Mouse (Mus musculus): ENCODE data around the gene Alkbh7.

The Alkbh7 gene

DNA sequence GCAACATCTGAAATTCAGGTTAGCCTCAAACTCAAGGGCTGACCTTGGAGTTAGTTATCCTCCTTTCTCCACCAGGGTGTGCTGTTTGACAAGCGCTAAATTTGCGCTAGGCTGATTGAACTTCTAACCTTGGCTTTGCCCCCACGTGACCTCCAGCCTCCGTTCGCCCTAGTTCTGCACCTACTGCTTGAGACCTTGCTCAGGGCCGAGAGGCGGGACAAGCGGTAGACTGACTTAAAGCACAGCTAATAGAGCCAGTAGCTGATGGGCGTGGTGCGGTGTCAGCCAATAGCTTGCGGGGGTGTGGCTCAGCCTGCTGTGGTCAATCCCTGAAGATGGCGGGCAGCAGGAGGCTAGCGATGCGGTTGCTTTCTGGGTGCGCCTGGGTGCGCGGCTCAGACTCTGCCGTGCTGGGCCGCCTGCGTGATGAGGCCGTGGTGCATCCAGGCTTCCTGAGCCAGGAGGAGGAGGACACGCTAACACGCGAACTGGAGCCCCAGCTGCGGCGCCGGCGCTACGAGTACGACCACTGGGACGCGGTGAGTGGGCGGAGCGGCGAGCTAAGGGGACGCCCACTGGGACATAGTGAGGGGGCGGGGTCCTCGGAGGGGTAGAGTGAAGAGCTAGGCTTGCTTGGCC is at the start of gene Alkbh7:
Gene Alkbh7, plus strand, starts transcription at position 311 of the 639 bp plus-strand sequence.
- in situ Hi-C loops (cut with MboI; ENCODE audit: unreplicated experiment in 2 of 2) = loop anchor here (5.0 to 25.0 kb wide), 8 partner anchors 80 to 1915 kb away; partner anchors contain the start of genes Gpr108 (in 2 of the 2), Trip10 (in 2 of the 2) and Dennd1c (in 1 of the 2)

DNA sequence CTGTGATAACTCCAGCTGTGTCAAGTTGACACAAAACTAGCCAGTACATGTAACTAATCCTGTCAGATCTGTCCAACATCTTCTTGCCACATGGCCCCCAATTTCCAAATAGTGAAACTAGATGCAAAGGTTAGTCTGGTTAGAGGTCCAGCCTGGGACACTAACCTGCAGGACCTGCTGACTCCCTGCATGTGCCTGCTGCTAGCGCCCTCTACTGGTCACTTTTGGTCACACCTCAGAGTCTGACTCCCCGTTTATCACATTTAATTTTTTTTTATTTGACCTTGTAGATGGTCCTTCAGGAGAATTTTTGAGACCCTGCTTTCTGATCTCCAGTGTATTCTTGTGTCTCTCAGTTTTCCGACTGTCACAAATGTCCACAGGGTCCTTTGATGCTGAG is 46.2 kb upstream of the Alkbh7 start:
- in situ Hi-C loops (cut with MboI; ENCODE audit: unreplicated experiment in 2 of 2) = loop anchor here (5.0 kb wide), 2 partner anchors 54 to 144 kb away; no protein-coding TSS in a partner anchor

DNA sequence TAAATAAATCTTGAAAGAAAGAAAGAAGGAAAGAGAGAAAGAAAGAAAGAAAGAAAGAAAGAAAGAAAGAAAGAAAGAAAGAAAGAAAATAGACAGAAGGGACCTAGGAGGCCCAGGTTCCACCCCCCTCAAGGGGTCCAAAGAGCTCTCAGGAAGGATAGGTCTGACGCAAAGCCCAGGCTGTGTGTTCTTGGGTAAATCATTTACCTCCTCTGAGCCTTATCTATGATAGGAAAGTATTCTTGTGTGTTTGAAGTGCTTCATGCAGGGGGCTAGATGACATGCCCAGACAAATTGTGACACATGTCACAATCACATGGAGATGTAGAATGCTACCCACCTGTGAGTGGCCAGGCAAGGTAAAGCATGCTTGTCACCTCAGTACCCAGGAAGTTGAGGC is 44.5 kb upstream of the Alkbh7 start:
- in situ Hi-C loops (cut with MboI; ENCODE audit: unreplicated experiment in 2 of 2) = loop anchor here (5.0 kb wide), 2 partner anchors 55 to 145 kb away; no protein-coding TSS in a partner anchor

GRCm38 (mm10) chr17:56954871-56955270 is 42.3 kb upstream of the Alkbh7 start:
- in situ Hi-C loops (cut with MboI; ENCODE audit: unreplicated experiment in 2 of 2) = loop anchor here (5.0 kb wide), 2 partner anchors 58 to 148 kb away; no protein-coding TSS in a partner anchor

DNA sequence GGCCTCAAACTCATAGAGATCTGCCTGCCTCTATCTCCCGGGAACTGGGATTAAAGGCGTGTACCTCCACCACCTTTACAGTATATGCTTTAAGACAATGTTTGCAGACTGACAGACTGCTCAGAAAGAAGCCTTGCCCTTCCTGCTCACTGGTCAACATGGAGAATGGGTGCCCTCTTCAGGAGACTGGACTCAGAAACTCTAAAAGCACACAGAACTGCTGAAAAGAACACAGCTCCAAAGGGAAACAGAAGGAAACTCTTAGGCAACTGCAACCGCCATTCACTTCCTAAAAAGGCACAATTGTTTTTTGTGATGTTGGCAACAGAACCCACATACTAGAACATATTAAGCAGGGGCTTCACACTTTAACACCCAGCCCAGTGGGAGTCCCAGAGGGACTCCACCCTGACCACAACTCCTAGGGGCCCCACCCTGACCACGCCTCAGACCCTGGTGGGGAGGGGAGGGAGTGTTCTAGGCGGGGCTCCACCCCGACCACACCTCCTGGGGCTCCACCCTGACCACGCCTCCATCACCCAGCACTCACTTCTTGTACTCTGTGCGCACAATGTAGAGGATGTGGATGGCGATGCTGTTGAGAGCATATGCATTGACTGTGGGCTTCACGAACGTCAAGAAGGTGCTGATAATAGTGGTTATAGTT is 39.2 kb upstream of the Alkbh7 start:
- in situ Hi-C loops (cut with MboI; ENCODE audit: unreplicated experiment in 2 of 2) = no loop called here

DNA sequence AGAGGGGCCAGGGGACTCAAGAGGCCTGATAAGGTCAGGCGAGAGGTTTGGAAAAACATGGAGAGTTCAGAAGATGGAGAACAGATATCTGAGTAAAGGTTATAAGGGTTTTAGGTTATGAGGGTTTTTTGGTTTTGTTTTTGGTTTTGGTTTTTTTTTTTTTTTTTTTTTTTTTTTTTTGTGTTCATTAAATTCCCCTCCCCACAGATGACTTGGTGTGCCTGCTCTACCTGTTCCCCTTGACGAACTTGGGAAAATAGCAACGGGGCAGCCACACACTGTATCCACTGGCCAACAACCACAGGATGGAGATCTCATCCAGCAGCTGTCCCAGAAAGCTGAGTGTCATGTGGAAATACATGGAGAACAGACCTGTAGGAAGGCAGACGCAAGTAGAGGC is 38.5 kb upstream of the Alkbh7 start:
- in situ Hi-C loops (cut with MboI; ENCODE audit: unreplicated experiment in 2 of 2) = no loop called here

- in situ Hi-C loops (cut with MboI; ENCODE audit: unreplicated experiment in 2 of 2) = no loop called here
These were observed 35.3 kb upstream of the Alkbh7 start for GRCm38 (mm10) chr17:56961880-56962279.

DNA sequence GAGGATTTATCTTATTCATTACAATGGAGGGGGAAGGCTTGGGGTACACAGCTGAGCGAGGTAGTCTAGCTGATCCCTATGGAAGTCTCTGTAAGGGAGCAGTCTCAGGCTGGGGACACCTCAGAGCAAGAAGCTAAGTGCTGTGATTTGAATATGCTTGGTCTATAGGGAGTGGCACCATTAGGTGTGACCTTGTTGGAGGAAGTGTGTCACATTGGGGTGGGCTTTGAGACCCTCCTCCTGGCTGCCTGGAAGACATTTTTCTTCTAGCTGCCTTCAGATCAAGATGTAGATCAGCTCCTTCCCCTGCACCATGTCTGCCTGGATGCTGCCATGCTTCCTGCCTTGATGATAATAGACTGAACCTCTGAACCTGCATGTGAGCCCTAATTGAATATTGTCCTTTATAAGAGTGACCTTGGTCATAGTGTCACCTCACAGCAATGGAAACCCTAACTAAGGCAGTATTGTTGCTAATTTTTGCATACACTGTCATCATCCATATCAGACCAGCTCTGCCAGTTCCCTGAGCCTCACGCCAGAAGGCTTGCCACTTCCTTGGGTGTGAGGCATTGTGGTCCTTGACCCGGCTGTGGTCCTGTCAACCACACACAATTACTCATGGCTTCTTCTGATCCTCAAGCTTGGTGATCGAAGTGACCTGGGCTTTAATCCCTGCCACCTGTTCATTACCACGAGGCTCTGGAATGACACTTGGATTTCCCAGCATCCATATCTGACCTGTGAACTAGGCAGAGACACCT is 34.3 kb upstream of the Alkbh7 start:
- in situ Hi-C loops (cut with MboI; ENCODE audit: unreplicated experiment in 2 of 2) = no loop called here

DNA sequence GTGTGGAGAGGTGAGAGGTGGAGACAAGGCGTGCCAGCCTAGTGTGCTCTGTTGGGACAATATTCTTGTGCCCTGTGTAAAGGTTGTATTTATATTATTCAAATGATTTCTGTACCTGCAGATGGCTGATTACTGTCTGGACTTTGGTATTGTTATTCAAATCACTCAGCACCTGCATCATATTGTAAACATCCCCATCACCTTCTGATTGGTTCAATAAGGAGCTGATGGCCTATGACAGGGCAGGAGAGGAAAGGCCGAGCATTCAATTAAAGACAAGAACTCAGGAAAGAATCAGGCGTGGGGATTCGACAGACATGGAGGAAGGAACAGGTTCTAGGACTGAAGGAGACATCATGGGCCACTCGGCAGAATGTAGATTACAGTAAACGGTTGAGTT is 33.5 kb upstream of the Alkbh7 start:
- in situ Hi-C loops (cut with MboI; ENCODE audit: unreplicated experiment in 2 of 2) = no loop called here

GRCm38 (mm10) chr17:56969321-56969720 is 27.8 kb upstream of the Alkbh7 start:
- in situ Hi-C loops (cut with MboI; ENCODE audit: unreplicated experiment in 2 of 2) = no loop called here

DNA sequence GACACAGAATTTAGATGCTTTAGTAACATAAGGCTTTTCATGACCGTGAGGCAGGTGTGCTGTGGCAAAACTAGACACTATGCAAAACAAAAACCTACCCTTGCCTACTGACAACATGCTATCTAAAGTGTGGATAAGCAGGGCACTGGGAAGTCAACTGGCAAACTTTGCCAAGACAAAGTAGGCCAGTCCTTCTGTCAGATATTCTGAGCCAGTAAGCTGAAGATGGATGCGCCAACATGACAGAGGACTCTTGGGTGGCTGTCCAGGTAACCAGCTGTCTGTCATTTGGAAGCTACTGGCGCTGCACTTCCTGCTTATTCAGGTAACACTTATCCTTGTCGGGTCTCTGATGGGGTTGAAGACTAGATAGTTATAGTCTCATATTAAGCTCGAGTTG is 27.1 kb upstream of the Alkbh7 start:
- in situ Hi-C loops (cut with MboI; ENCODE audit: unreplicated experiment in 2 of 2) = no loop called here

DNA sequence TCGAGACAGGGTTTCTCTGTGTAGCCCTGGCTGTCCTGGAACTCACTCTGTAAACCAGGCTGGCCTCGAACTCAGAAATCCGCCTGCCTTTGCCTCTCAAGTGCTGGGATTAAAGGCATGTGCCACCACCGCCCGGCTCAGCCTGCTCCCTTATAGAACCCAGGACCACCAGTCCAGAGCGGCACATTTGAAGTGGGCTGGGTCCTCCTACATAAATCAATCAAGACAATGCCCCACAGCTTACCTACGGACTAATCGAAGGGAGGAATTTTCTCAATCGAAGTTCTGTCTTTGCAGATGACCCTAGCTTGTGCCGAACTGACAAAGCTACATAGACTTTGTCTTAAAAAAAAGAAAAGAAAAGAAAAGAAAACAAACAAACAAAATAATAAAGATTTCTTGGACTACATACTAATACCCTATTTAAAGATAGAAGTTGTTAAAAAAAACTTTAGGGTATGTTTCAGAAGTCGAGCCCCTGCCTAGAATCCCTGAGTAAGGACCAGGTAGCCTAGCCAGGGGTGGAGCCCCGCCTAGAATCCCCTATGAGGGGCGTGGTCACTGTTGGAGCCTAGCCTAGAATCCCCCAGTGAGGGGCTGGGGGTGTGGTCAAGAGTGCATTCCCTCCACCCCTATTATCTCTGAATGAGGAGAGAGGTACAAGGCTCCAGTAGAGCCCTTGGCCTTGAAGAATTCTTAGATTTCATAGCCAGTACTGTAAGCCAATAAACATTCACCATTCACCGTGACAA is 23.0 kb upstream of the Alkbh7 start:
- in situ Hi-C loops (cut with MboI; ENCODE audit: unreplicated experiment in 2 of 2) = no loop called here

- in situ Hi-C loops (cut with MboI; ENCODE audit: unreplicated experiment in 2 of 2) = loop anchor here (25.0 kb wide), 1 partner anchor 1938 kb away; no protein-coding TSS in a partner anchor
These were observed 22.4 kb upstream of the Alkbh7 start for GRCm38 (mm10) chr17:56974708-56975240.

DNA sequence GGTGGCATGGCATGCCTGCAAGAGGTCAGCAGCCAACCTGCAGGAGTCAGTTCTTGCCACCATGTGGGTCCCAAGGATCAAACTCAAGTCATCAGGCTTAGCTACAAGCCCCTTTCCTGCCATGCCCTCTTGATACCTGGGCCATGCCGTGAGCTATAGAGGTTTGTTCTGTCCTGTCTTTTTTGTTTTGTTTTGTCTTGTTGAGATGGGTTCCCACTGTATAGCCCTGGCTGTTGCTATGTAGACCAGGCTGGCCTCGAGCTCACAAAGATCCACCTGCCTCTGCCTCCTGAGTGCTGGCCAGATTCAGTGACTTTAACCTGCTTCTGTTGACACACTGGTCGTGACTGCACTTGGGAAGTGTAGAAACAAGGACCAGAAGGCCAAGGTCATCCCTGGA is 21.7 kb upstream of the Alkbh7 start:
- in situ Hi-C loops (cut with MboI; ENCODE audit: unreplicated experiment in 2 of 2) = loop anchor here (25.0 kb wide), 1 partner anchor 1937 kb away; no protein-coding TSS in a partner anchor

GRCm38 (mm10) chr17:56976531-56977390 is 20.4 kb upstream of the Alkbh7 start:
- in situ Hi-C loops (cut with MboI; ENCODE audit: unreplicated experiment in 2 of 2) = loop anchor here (25.0 kb wide), 1 partner anchor 1936 kb away; no protein-coding TSS in a partner anchor

- in situ Hi-C loops (cut with MboI; ENCODE audit: unreplicated experiment in 2 of 2) = loop anchor here (25.0 kb wide), 1 partner anchor 1933 kb away; no protein-coding TSS in a partner anchor
These were observed 17.6 kb upstream of the Alkbh7 start for GRCm38 (mm10) chr17:56979524-56979923.

DNA sequence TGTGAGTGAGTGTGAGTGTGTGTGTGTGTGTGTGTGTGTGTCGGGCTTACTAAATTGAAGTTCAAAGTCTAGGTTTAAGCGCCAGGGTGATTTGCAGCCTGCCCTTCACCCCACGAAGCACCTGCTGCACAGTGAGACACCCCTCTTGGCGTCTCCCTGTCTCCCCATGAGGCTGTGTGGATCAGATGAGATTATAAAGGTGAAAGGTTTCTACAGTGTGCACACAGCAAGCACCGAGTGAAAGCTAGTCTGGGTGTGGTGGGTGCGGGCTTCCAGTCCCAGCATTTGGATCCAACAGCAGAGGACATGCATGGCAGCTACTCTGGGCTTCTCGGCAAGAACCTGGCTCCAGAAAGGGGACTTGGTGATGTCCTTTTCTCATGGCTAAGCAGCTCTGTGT is 16.1 kb upstream of the Alkbh7 start:
- in situ Hi-C loops (cut with MboI; ENCODE audit: unreplicated experiment in 2 of 2) = loop anchor here (25.0 kb wide), 1 partner anchor 1931 kb away; no protein-coding TSS in a partner anchor

GRCm38 (mm10) chr17:56982013-56982412 is 15.1 kb upstream of the Alkbh7 start, which contains the start of gene Acer1:
TSS of gene Acer1 (minus strand) at chr17:56982126.
- in situ Hi-C loops (cut with MboI; ENCODE audit: unreplicated experiment in 2 of 2) = loop anchor here (25.0 kb wide), 1 partner anchor 1930 kb away; no protein-coding TSS in a partner anchor

DNA sequence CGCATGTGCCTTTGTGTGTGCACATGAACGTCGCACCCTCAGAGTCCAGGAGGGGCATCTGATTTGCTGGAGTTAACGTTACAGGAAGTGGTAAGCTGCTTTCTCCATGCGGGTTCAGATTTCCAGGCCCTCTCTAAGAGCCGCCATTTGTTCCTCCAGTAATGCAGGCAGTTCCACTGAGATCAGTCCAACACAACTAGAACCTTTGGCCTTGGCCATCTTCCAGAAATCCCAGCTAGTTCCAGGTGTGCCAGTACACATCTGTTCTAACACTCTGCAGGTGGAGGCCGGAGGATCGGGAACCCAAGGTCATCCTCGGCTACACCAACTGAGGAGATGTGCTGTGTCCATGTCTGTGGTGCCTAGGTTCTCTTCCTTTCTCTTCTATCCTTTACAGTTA is 12.3 kb upstream of the Alkbh7 start:
- in situ Hi-C loops (cut with MboI; ENCODE audit: unreplicated experiment in 2 of 2) = loop anchor here (25.0 kb wide), 1 partner anchor 1927 kb away; no protein-coding TSS in a partner anchor
